Mouse (Mus musculus) E14TG2a.4 (cell line): ENCODE data around the gene Foxn4.

Source experiments
- H3K27me3 ChIP-seq: 2 replicates; pipeline ENCODE4 v1.6.1; 2014; ENCODE audit warnings: low read length, control low read depth; ENCODE audit not compliant: insufficient read depth
- H3K36me3 ChIP-seq: 2 replicates; pipeline ENCODE4 v1.6.1; 2014; ENCODE audit warnings: low read length, control low read depth; ENCODE audit not compliant: insufficient read depth
- H3K4me1 ChIP-seq: replicated peaks from 2 replicates; pipeline ENCODE4 v1.6.1; 2014; ENCODE audit warnings: low read depth, low read length, control low read depth
- H3K4me3 ChIP-seq: replicated peaks from 2 replicates; pipeline ENCODE4 v1.5.1; 2014; ENCODE audit warnings: mild to moderate bottlenecking, low read length
- H3K9me3 ChIP-seq: 2 replicates; pipeline ENCODE4 v1.6.1; 2014; ENCODE audit warnings: low read length, control low read depth
- CTCF ChIP-seq: conservative IDR thresholded peaks from 2 replicates; pipeline ENCODE4 v1.5.1; 2014; ENCODE audit warnings: low read length
- NANOG ChIP-seq: IDR thresholded peaks from 2 replicates; pipeline ENCODE4 v1.6.1; 2014; ENCODE audit warnings: borderline replicate concordance, low read length, mixed read lengths
- POU5F1 ChIP-seq: IDR thresholded peaks from 2 replicates; pipeline ENCODE4 v1.6.1; 2014; ENCODE audit warnings: low read length, borderline replicate concordance

Gene Foxn4

GRCm38 (mm10) chr5:114273693-114274402 lies at the start of gene Foxn4:
Gene Foxn4 (minus strand): TSS chr5:114273807.
- Histone ChIP-seq H3K36me3 (no peaks in the 10 kb centered on the region), H3K9me3 (no peaks in the 10 kb centered on the region), H3K4me3 (peak within 1 kb of the TSS; percentile 82), H3K27me3 (peaks cover 66% of the 10 kb centered on the region), H3K4me1 (peaks cover 83% of the 10 kb centered on the region)
- no peak for TF ChIP-seq NANOG
- TF ChIP-seq POU5F1, result no peak
- no peak for TF ChIP-seq CTCF

DNA sequence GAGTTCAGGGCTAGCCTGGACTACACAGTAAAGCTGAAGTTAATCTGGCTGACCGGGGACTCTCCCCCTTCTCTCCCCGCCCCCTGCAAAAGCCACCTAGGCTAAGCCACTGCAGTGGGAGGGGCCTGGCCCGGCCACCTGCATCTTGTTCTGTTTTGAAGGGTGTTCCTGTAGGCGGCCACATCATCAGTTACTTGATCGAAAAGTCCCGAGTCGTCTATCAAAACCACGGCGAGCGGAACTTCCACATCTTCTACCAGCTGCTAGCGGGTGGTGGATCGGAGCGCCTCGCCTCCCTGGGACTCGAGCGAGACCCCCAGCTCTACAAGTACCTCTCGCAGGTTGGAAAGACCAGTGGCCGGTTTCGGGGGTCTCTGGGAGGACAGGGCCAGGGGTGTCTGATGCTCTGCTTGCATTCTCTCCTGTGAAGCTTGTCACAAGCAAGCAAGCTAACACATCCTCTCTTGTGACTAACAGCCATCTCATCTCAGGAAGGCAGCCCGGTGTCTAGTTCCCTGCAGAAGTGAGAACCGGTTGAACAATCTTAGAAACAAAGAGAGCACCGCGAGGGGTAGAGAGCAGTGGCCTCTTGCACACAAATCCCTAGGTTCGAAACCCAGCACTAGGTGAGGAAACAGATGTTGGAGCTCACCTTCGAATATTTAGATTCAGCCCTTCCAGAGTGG lies 49.6 kb upstream of the Foxn4 start:
- peaks cover 15% of the 10 kb centered on the region for H3K4me1 ChIP-seq
- TF ChIP-seq NANOG (no peak), POU5F1 (no peak), CTCF (no peak)
- H3K9me3 ChIP-seq, result no peaks in the 10 kb centered on the region
- H3K27me3 ChIP-seq, result peaks cover 8% of the 10 kb centered on the region; the same call in 1 of the 2 replicates
- H3K36me3 ChIP-seq, result no peaks in the 10 kb centered on the region
- H3K4me3 ChIP-seq, result no peak overlapping the region

GRCm38 (mm10) chr5:114309680-114310036 lies 36.1 kb upstream of the Foxn4 start:
- no peak for TF ChIP-seq NANOG
- TF ChIP-seq CTCF, result no peak
- TF ChIP-seq POU5F1, result no peak
- Histone ChIP-seq H3K27me3 (no peaks in the 10 kb centered on the region), H3K9me3 (no peaks in the 10 kb centered on the region), H3K4me3 (peak overlapping the region; percentile 24), H3K4me1 (peaks cover 24% of the 10 kb centered on the region), H3K36me3 (no peaks in the 10 kb centered on the region)

DNA sequence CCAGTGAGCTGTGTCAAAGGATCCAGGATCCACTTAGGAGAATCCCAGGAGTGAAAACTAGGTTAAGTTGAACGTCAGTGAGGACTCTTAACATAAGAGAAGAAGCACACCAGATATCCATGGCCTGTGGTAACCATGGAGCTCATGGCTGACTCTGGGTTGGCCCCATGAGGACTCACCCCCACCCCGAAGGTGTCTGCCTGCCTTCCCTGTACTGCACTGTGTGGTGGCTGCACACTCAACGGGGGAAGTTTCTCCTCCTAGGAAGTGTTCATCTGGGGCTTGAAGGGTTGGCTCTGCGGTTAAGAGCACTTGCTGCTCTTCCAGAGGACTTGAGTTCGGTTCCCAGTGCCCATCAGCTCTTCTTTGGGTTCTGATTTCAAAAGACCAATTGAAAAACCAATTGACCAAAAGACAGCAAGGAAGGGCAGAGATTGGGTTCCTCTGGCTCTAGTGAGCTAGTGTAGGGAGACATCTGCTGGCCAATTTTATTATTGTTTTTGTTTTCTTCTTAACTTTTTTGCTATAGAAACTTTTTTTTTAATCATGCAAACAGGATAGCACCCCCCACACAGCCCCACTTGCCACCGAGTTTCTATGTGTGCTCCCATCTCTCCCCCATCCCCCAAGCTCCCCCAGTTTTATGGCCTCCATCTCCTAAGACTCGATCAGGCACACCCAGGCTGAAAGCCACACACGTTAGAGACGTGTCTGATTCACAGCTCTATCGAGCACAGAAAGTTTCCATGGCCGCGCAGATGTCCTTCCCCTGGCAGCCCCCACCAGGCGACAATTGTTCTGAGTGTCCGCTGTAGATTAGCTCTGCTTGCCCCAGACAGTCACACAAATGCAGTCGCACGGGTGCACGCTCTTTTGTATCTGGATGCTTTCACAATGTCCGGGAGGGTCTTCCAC lies 35.4 kb upstream of the Foxn4 start:
- no peaks in the 10 kb centered on the region for H3K36me3 ChIP-seq
- no peaks in the 10 kb centered on the region for H3K27me3 ChIP-seq
- no peaks in the 10 kb centered on the region for H3K9me3 ChIP-seq
- H3K4me3 ChIP-seq, result peak overlapping the region; percentile 24
- peaks cover 22% of the 10 kb centered on the region for H3K4me1 ChIP-seq
- TF ChIP-seq CTCF, result peak; percentile 40
- TF ChIP-seq POU5F1, result no peak

DNA sequence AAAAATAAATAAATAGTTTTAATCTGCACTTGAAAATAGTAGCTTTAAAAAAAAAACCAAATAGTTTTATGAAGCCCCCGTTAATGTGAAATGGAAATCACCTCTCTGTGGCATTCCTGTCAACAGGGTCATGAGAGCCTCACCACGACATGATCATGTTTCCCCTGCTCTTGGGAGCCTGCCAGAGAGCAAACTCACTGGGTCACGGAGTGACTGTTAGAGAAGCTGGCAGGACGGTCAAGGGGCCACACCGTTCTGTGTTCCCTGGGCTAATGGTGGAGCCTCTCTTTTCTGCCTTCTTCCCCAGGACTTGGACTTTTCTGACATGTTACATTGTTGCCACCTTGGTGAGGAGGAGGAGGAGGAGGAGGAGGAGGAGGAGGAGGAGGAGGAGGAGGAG lies 32.9 kb upstream of the Foxn4 start:
- Histone ChIP-seq H3K4me3 (no peak overlapping the region), H3K27me3 (peaks cover 7% of the 10 kb centered on the region; the same call in 1 of the 2 replicates), H3K4me1 (peaks cover 13% of the 10 kb centered on the region; the same call in 1 of the 2 replicates), H3K9me3 (no peaks in the 10 kb centered on the region), H3K36me3 (no peaks in the 10 kb centered on the region)
- TF ChIP-seq POU5F1, result no peak
- no peak for TF ChIP-seq CTCF
- TF ChIP-seq NANOG, result no peak

DNA sequence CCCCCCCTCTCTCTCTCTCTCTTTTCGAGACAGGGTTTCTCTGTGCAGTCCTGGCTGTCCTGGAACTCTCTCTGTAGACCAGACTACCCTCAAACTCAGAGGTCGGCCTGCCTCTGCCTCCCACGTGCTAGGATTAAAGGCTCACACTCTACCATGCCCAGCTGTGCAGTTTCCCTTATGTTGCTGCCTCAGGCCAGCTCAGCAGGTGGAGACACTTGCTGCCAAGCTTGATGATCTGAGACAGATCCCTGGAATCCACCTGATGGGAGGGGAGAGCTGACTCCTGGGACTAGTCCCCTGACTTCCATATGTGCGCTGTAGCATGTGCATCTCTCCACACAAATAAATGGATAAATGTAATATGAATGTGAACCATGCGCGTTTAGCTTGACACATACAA lies 29.6 kb upstream of the Foxn4 start:
- Histone ChIP-seq H3K9me3 (no peaks in the 10 kb centered on the region), H3K4me3 (no peak overlapping the region), H3K36me3 (no peaks in the 10 kb centered on the region), H3K27me3 (peaks cover 16% of the 10 kb centered on the region), H3K4me1 (peaks cover 16% of the 10 kb centered on the region)
- TF ChIP-seq NANOG (no peak), CTCF (no peak)

DNA sequence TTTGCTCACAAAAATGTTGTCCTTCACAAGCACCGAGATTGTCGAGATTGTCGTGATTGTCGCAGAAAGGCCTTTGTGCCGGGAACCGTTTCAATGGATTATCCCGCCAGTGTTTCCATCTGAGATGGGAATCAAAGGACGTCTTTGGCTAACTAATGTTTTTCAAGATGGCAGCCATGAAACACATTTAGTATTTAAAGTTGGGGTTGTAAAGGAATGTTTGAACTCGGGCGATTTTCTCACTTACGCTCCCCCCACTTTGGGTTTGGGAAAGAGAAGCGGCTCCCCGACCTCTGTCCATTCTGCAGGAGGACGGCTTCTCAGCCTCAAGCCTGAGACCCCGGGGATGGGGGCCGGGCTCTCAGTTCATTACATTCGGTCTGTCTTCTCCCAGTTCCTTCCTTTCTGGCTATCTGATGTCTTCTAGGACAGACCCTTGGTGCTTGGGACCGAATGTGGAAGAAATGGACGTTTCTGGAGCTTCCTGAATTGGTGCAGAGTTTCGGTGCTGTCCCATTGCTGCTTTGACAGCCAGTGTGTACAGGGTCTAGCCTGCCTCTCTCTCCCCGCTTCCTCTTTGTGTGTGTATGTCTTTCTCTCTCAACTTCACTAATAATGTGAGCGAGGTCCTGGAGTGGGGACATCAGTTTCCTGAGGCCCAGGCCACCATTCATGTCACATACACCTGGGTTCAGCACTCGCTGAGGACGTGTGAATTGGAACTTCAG lies 26.4 kb upstream of the Foxn4 start:
- Histone ChIP-seq H3K36me3 (no peaks in the 10 kb centered on the region), H3K4me1 (peaks cover 34% of the 10 kb centered on the region), H3K4me3 (no peak overlapping the region), H3K27me3 (peaks cover 16% of the 10 kb centered on the region), H3K9me3 (no peaks in the 10 kb centered on the region)
- TF ChIP-seq CTCF (no peak), POU5F1 (no peak), NANOG (no peak)

DNA sequence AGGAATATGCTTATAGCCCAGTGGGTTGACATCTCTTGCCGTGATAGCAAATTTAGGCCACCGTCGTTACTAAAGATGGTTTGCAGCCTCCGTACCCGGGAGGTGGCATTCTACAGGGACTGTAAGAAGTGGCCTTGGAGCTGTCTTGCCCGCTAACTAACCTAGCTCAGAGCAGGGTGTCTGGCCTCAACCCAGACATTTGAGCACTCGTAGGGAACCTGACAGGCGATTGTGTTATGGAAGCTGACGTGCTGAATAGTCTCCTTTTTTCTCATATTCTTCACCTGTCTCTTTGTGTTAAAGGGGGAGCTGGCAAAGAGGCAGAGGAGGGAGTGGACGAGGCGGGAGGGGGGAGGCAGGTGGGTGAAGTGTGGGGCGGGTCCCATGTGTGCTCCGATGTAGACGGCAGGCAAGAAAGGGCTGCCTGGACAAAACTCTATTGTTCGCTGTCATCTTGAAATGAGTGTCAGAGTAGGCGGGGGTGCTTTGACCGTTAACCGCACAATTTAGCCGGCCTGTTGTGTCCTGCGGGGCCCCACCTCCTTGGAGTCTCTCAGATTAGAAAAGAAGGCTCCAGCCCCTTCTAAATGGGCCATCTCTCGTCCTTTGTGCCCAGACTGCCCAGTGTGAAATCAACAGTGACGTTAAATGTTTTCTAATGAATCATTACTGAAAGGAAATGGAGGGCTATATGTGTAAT lies 25.7 kb upstream of the Foxn4 start:
- Histone ChIP-seq H3K4me1 (peaks cover 36% of the 10 kb centered on the region), H3K27me3 (peaks cover 16% of the 10 kb centered on the region), H3K9me3 (no peaks in the 10 kb centered on the region), H3K36me3 (no peaks in the 10 kb centered on the region), H3K4me3 (no peak overlapping the region)
- TF ChIP-seq CTCF, result no peak
